Mouse (Mus musculus) forebrain, embryonic 13.5 days (tissue): ENCODE results near the gene Zfp11. TPM values are rescaled to one million over a fixed set of nuclear protein-coding genes. Genes with fewer than 3 reads are reported as not detected.
A peak's percentile ranks its signal among the peaks of the same experiment; 100 is the strongest.
"Not testable (repeated sequence)": the region's sequence is repeated elsewhere in the genome, so short reads cannot be mapped to it uniquely, and the experiment has no call there.

Experiments
- ATAC-seq: fragments of 200-750 bp; cut with Nextera tagmentation; 2 replicates; pipeline ENCODE4 v1.8.0; 2017
- H3K27ac ChIP-seq: fragments of 300-500 bp; sonication (generic); 2 replicates; pipeline ENCODE4 v1.5.1; 2015; ENCODE audit warnings: inconsistent platforms, mild to moderate bottlenecking, moderate library complexity
- H3K27me3 ChIP-seq: fragments of 300-500 bp; sonication (generic); 2 replicates; pipeline ENCODE4 v1.6.1; 2015; ENCODE audit warnings: mild to moderate bottlenecking, inconsistent platforms
- H3K36me3 ChIP-seq: fragments of 300-500 bp; sonication (generic); 2 replicates; pipeline ENCODE4 v1.6.1; 2015; ENCODE audit warnings: mild to moderate bottlenecking, inconsistent platforms; ENCODE audit not compliant: poor library complexity, severe bottlenecking
- H3K4me1 ChIP-seq: fragments of 300-500 bp; sonication (generic); 2 replicates; pipeline ENCODE4 v1.6.1; 2015; ENCODE audit warnings: inconsistent platforms
- H3K4me2 ChIP-seq: fragments of 300-500 bp; sonication (generic); 2 replicates; pipeline ENCODE4 v1.6.1; 2015; ENCODE audit warnings: inconsistent platforms, mild to moderate bottlenecking, moderate library complexity
- H3K4me3 ChIP-seq: fragments of 300-500 bp; sonication (generic); 2 replicates; pipeline ENCODE4 v1.5.1; 2015; ENCODE audit warnings: mild to moderate bottlenecking, inconsistent platforms
- H3K9ac ChIP-seq: fragments of 300-500 bp; sonication (generic); 2 replicates; pipeline ENCODE4 v1.6.1; 2015; ENCODE audit warnings: mild to moderate bottlenecking, inconsistent platforms
- H3K9me3 ChIP-seq: fragments of 300-500 bp; sonication (generic); replicated peaks from 2 replicates; pipeline ENCODE4 v1.6.1; 2016; ENCODE audit warnings: inconsistent platforms
- WGBS: fragments of 180-500 bp; shearing (Covaris S2); methylation state at CpG from one replicate; pipeline ENCODE4 v1.1.7; 2015; 5-methylcytosine and 5-hydroxymethylcytosine counted together
- polyA plus RNA-seq: library from polyadenylated mRNA; unstranded; fragments of >200 nt; fragmentation: Nextera tagmentation; extraction: Ambion mirVana; gene quantifications from 2 replicates; pipeline ENCODE4 v1.2.1, GENCODE M21; 2015

The Zfp11 gene
- polyA plus RNA-seq, 1 experiment from 2014 or later, result 7.7 TPM

GRCm38 (mm10) chr5:129666271-129666909 lies 3.5 kb downstream of the Zfp11 start:
- WGBS, result 95% methylated on average over 10 of the region's 10 CpGs

GRCm38 (mm10) chr5:129664090-129664489 lies 5.8 kb downstream of the Zfp11 start:
- no peak overlapping the region for H3K4me3 ChIP-seq
- no peak for ATAC-seq
- H3K4me1 ChIP-seq, result peaks cover 11% of the 10 kb centered on the region
- WGBS, result 91% methylated on average over 5 of the region's 5 CpGs
- H3K27me3 ChIP-seq, result no peaks in the 10 kb centered on the region
- H3K27ac ChIP-seq, result no peak overlapping the region
- no peak overlapping the region for H3K4me2 ChIP-seq
- H3K9me3 ChIP-seq, result no peaks in the 10 kb centered on the region
- peaks cover 17% of the 10 kb centered on the region for H3K36me3 ChIP-seq
- H3K9ac ChIP-seq, result no peak overlapping the region

More at GRCm38 (mm10) chr5:129666271-129666909, 3.5 kb downstream of the Zfp11 start:
- H3K27me3 ChIP-seq, result no peaks in the 10 kb centered on the region
- no peaks in the 10 kb centered on the region for H3K36me3 ChIP-seq
- no peak overlapping the region for H3K4me3 ChIP-seq
- no peak overlapping the region for H3K27ac ChIP-seq
- H3K9ac ChIP-seq, result no peak overlapping the region
- no peaks in the 10 kb centered on the region for H3K9me3 ChIP-seq
- ATAC-seq, result no peak
- H3K4me2 ChIP-seq, result no peak overlapping the region
- H3K4me1 ChIP-seq, result peaks cover 14% of the 10 kb centered on the region

GRCm38 (mm10) chr5:129657931-129658330 lies 12.0 kb downstream of the Zfp11 start:
- peaks cover 61% of the 10 kb centered on the region for H3K36me3 ChIP-seq

GRCm38 (mm10) chr5:129657016-129657415 lies 12.9 kb downstream of the Zfp11 start:
- WGBS, result 95% methylated on average over 10 of the region's 10 CpGs
- Histone ChIP-seq H3K4me1 (no peaks in the 10 kb centered on the region), H3K9me3 (no peaks in the 10 kb centered on the region), H3K4me2 (no peak overlapping the region), H3K36me3 (peaks cover 61% of the 10 kb centered on the region), H3K27ac (no peak overlapping the region), H3K4me3 (no peak overlapping the region), H3K27me3 (no peaks in the 10 kb centered on the region), H3K9ac (no peak overlapping the region)
- ATAC-seq, result no peak

More at GRCm38 (mm10) chr5:129657931-129658330, 12.0 kb downstream of the Zfp11 start:
- Histone ChIP-seq H3K4me3 (no peak overlapping the region), H3K27me3 (no peaks in the 10 kb centered on the region), H3K9ac (no peak overlapping the region), H3K4me2 (no peak overlapping the region), H3K4me1 (no peaks in the 10 kb centered on the region), H3K9me3 (no peaks in the 10 kb centered on the region), H3K27ac (no peak overlapping the region)
- WGBS, result 91% methylated on average over 15 of the region's 15 CpGs
- ATAC-seq, result no peak

- peaks cover 14% of the 10 kb centered on the region for H3K36me3 ChIP-seq
- no peaks in the 10 kb centered on the region for H3K27me3 ChIP-seq
- no peak for ATAC-seq
- no peak overlapping the region for H3K4me2 ChIP-seq
- no peaks in the 10 kb centered on the region for H3K4me1 ChIP-seq
- no peaks in the 10 kb centered on the region for H3K9me3 ChIP-seq
- no peak overlapping the region for H3K27ac ChIP-seq
- WGBS, result 95% methylated on average over 5 of the region's 5 CpGs
- H3K4me3 ChIP-seq, result no peak overlapping the region
- H3K9ac ChIP-seq, result no peak overlapping the region
Observed at GRCm38 (mm10) chr5:129650858-129651257, 19.0 kb downstream of the Zfp11 start.

- H3K4me3 ChIP-seq, H3K9me3 ChIP-seq, H3K4me2 ChIP-seq, H3K27me3 ChIP-seq, H3K36me3 ChIP-seq, H3K9ac ChIP-seq, ATAC-seq, H3K27ac ChIP-seq, H3K4me1 ChIP-seq: not testable (repeated sequence)
- 86% methylated on average over 2 of the region's 2 CpGs for WGBS
Observed at GRCm38 (mm10) chr5:129632270-129633250, 37.3 kb downstream of the Zfp11 start.

- 79% methylated on average over 4 of the region's 4 CpGs for WGBS
- not testable (repeated sequence) for H3K9ac ChIP-seq, H3K4me2 ChIP-seq, H3K27me3 ChIP-seq, H3K4me1 ChIP-seq, H3K4me3 ChIP-seq, ATAC-seq, H3K9me3 ChIP-seq, H3K27ac ChIP-seq, H3K36me3 ChIP-seq
Observed at GRCm38 (mm10) chr5:129626586-129626985, 43.3 kb downstream of the Zfp11 start.

- no peak for ATAC-seq
- no peaks in the 10 kb centered on the region for H3K27me3 ChIP-seq
- H3K4me2 ChIP-seq, result no peak overlapping the region
- H3K4me3 ChIP-seq, result no peak overlapping the region
- H3K27ac ChIP-seq, result no peak overlapping the region
- no peaks in the 10 kb centered on the region for H3K9me3 ChIP-seq
- no peak overlapping the region for H3K9ac ChIP-seq
- no peaks in the 10 kb centered on the region for H3K36me3 ChIP-seq
- 89% methylated on average over 6 of the region's 6 CpGs for WGBS
- no peaks in the 10 kb centered on the region for H3K4me1 ChIP-seq
Observed at GRCm38 (mm10) chr5:129626099-129626498, 43.8 kb downstream of the Zfp11 start.

GRCm38 (mm10) chr5:129621361-129621760 lies 48.5 kb downstream of the Zfp11 start:
- H3K4me2 ChIP-seq, result no peak overlapping the region
- H3K27ac ChIP-seq, result no peak overlapping the region
- no peak overlapping the region for H3K9ac ChIP-seq
- no peak for ATAC-seq
- no peaks in the 10 kb centered on the region for H3K27me3 ChIP-seq
- H3K36me3 ChIP-seq, result no peaks in the 10 kb centered on the region
- no peaks in the 10 kb centered on the region for H3K4me1 ChIP-seq
- no peak overlapping the region for H3K4me3 ChIP-seq
- H3K9me3 ChIP-seq, result no peaks in the 10 kb centered on the region
- WGBS, result 83% methylated on average over 5 of the region's 5 CpGs

- not testable (repeated sequence) for ATAC-seq
Observed at GRCm38 (mm10) chr5:129620600-129620999, 49.3 kb downstream of the Zfp11 start.

GRCm38 (mm10) chr5:129611060-129611459 lies 58.8 kb downstream of the Zfp11 start:
- Histone ChIP-seq H3K9ac (no peak overlapping the region), H3K9me3 (no peaks in the 10 kb centered on the region), H3K27ac (no peak overlapping the region), H3K27me3 (no peaks in the 10 kb centered on the region), H3K4me3 (no peak overlapping the region), H3K4me2 (no peak overlapping the region), H3K36me3 (peaks cover 11% of the 10 kb centered on the region), H3K4me1 (no peaks in the 10 kb centered on the region)
- peak; percentile 59 for ATAC-seq
- WGBS, result 0% methylated on average over 1 of the region's 1 CpGs

More at GRCm38 (mm10) chr5:129620600-129620999, 49.3 kb downstream of the Zfp11 start:
- not testable (repeated sequence) for H3K4me1 ChIP-seq, H3K36me3 ChIP-seq, H3K9ac ChIP-seq, H3K9me3 ChIP-seq, H3K27ac ChIP-seq, H3K4me2 ChIP-seq, H3K27me3 ChIP-seq, H3K4me3 ChIP-seq
- WGBS, result 66% methylated on average over 9 of the region's 9 CpGs

- no peak for ATAC-seq
- 86% methylated on average over 8 of the region's 8 CpGs for WGBS
Observed at GRCm38 (mm10) chr5:129607476-129607875, 62.4 kb downstream of the Zfp11 start.

More at GRCm38 (mm10) chr5:129607476-129607875, 62.4 kb downstream of the Zfp11 start:
- Histone ChIP-seq H3K4me2 (no peak overlapping the region), H3K4me3 (no peak overlapping the region), H3K36me3 (peaks cover 41% of the 10 kb centered on the region), H3K4me1 (no peaks in the 10 kb centered on the region), H3K27me3 (no peaks in the 10 kb centered on the region), H3K27ac (no peak overlapping the region), H3K9ac (no peak overlapping the region), H3K9me3 (no peaks in the 10 kb centered on the region)
